Mouse (Mus musculus) liver, adult (tissue): ENCODE measurements around the gene Gtf2h4.

Experiments
- GATA4 ChIP-seq: IDR thresholded peaks from 2 replicates; pipeline ENCODE4 v1.6.1; 2014; ENCODE audit warnings: mild to moderate bottlenecking, low read length; ENCODE audit not compliant: insufficient replicate concordance

Gtf2h4 gene

DNA sequence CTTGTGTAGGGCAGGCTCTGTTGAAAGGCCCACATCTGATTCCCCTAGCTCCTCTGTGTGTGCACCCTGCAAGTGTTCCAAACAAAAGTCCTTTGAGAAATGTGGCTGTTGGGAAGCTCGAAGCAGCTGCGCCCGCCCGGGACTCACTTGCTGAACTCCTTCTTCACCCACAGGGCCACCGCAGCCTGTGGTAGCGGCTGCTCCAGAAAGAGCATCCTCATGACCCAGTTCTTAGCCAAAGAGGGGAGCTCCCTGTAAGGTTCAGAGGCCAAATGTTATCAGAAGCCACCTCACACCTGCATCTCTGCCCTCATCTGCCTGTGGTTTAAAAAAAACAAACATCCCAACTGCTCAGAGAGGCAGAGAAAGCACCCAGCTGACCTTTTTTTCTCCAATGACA, 1.7 kb downstream of the Gtf2h4 start:
- TF ChIP-seq GATA4: no peak

DNA sequence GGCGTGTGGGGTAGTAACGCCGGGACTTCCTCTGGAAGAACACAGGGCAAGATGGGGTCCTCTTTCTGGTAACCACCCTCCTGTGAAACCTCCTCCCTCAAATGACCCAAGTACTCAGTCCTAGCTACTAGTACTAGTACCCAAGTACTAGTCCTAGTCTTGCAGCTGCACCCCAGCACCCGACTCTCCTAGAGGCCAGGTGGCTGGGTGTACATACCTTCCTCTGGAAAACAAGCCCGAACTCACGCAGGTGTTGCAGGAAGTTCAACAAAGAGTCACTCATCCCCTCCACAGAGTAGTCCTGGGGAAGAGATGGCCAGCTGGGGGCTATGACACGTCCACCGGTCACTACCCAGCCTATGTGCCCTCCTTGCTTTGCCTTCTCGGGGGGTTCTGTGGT, 3.8 kb downstream of the Gtf2h4 start:
- TF ChIP-seq GATA4: no peak

DNA sequence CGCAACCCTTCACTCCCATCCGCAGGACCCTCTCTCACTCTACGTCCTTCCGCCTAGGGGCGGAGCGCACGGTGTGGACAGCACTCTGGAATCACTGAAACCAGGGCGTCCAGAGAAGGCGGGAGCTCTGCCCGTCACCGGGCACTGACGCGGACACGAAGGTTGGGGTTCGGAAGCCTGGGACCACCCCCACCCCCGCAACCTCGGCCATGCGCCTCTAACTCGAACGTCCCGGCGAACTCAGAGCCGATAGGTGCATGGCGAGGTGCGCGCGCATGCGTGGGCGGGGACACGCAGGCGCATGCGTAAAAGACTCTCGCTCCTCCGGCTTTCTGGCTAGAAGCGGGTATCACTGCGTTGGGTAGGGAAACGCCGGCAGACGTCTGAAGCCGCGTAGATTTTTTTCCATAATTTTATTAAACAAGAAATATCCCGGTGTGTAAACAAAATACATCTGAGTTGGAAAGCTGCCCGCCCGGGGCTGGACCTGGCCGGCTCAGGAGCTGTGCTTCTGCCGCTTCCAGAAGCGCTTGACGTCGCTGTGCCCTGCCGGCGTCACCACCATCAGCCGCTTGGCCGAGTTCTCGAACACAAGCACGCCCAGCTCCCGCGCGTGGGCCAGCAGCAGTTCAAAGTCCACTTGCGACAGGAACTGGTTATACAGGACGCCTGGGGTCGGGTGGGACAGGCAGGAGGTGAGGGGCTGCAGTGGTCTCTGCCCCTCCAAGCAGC, 6.0 kb downstream of the Gtf2h4 start, which contains the start of gene Vars2:
Gene Vars2 (minus strand): TSS at position 259 of the 732 bp plus-strand sequence.
- no peak; the same call in 1 of the 2 replicates for TF ChIP-seq GATA4

DNA sequence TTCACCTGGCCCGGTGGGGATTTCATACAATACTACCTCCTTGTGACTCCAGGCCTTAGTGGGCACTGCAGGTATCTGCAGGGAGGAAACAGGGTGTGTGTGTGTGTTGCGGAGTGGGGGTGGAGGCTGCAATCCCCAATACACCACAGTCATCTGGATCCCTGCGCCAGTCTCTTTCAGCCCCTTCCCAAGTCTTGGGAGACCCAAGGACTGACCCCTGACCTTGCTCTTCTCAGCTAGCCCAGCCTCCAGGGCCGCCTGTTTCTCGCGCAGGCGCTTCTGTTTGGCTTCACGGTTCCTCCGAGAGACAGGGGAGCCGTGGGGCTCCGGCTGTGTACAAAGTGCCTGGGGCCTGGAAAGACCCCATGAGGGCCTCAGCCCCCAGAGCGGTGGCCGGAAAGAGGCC, 6.7 kb downstream of the Gtf2h4 start:
- TF ChIP-seq GATA4: no peak

- TF ChIP-seq GATA4: no peak
Measured at GRCm38 (mm10) chr17:35665957-35666515, 7.5 kb downstream of the Gtf2h4 start.

DNA sequence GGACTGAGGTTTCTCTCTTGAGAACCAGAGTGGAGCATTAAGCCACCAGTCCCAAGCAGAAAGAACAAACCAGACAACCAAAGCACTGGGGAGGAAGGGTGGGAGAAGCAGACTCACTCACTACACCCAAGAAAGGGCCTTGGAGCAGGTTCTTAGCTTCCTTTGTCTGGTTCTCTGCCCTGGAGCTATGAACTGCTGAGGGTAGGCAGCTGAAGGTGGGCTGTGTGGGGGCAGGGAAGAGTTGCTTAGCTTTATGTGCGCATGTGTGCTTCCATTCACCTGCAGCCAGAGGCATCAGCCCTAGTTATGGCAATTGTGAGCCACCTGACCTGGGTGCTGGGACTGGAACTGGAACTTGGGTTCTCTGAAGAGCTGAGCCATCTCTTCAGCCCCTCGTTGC, 20.5 kb downstream of the Gtf2h4 start:
- no peak for TF ChIP-seq GATA4

GRCm38 (mm10) chr17:35649429-35649828, 24.1 kb downstream of the Gtf2h4 start:
- no peak for TF ChIP-seq GATA4

GRCm38 (mm10) chr17:35643609-35644236, 29.8 kb downstream of the Gtf2h4 start, which contains the start of gene Mucl3:
Gene Mucl3 (minus strand): TSS chr17:35643695.
- no peak for TF ChIP-seq GATA4

DNA sequence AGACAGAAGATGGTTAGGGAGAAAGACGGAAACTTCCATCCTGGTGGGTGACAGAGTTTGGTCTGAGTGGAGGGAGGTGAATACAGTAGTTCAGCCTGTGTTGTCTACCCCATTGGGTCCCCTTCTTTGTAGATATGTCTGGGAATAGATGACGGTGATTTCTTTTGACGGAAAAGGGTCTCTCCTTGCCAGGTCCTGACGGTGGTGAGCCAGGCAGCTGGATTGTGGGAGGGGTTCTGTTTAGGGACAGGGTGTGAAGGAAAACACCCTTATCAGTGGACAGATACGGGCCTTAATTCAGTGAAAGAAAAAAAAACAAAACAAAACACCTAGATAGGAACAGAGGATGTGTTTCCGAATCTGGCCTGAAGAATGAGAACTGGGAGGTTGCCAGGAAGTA, 34.2 kb downstream of the Gtf2h4 start:
- TF ChIP-seq GATA4: no peak

DNA sequence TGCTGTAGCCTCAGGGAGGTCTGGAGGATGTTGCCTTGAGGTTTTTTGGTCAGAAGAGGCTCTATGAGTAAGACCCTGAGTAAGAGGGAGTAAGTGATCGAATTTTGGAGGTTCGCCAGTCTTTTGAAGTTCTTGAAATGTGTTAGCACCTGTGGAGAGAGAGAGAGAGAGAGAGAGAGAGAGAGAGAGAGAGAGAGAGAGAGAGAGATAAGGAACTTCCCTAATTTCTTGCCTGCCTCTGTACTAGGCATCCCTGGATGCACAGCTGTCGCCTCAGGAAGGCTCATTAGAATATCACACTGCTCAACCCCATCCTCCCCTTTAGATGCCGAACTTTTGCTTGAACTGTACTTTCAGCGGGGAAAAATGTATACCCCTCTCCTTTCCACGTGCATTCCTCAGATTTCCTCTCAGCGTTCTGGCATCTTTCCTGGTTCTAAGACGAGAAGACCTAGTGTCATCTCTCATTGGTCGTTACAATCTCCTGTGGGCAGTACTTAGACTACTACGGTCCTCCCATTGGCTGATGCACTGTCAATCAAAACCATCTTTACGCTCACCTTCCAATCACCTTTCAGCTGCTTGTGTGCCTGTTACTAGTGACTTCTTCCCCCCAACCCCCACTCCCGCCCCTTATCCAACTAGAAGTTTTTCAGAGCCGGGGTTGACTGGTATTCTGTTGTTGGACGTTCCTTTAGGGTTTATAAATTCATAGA, 34.9 kb downstream of the Gtf2h4 start:
- no peak for TF ChIP-seq GATA4

- no peak for TF ChIP-seq GATA4
Measured at GRCm38 (mm10) chr17:35636363-35636762, 37.2 kb downstream of the Gtf2h4 start.

DNA sequence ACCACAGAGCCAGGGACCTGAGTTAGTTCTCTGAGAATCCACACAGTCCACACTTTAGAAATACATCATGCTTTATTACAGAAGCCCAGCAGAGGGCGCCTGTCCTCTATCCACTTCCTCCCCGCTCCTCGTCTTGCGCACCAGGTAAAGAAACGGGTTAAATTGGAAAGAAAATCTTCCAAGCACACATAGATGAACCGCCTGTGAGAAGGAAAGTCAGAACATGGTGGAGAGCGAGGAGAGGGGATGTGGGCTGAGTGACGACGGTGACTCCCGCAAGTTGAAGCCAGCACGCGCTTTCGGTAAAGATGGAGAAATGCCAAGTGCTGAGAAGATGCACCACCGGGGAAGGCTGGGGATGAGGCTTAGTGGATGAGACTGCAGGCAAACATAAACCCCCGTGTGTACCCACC, 37.8 kb downstream of the Gtf2h4 start:
- no peak for TF ChIP-seq GATA4

DNA sequence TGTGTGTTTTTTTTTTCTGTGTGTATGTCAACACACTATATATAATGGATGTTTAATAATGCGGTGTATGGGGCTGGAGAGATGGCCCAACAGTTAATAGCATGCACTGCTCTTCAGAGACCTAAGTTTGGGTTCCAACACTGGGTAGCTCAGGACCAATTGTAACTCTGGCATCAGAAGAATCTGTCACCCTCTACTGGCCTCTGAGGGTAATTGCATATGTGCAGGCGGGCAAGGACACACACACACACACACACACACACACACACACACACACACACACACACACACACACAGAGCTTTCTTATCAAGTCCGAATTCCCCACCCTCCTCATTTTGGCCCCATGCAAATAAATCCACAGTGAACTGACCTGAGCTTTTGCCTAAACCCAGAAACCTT, 38.3 kb downstream of the Gtf2h4 start:
- no peak for TF ChIP-seq GATA4

- TF ChIP-seq GATA4: no peak
Measured at GRCm38 (mm10) chr17:35633992-35634391, 39.5 kb downstream of the Gtf2h4 start.

- TF ChIP-seq GATA4: no peak
Measured at GRCm38 (mm10) chr17:35626537-35626936, 47.0 kb downstream of the Gtf2h4 start, which contains the start of gene Gm9573. Gene Gm9573 (minus strand): TSS chr17:35626637.
